Mouse (Mus musculus) embryonic facial prominence, embryonic 15.5 days (tissue): Measurements from ENCODE around the gene Xxylt1. TPM values are rescaled to one million over a fixed set of nuclear protein-coding genes. Genes with fewer than 3 reads are reported as not detected.

ENCODE experiments used
- ATAC-seq: fragments of 200-750 bp; cut with Nextera tagmentation; 2 replicates; pipeline ENCODE4 v1.8.0; 2017; ENCODE audit warnings: low read depth, moderate TSS enrichment; ENCODE audit not compliant: insufficient number of reproducible peaks, low FRiP score, low TSS enrichment
- H3K27ac ChIP-seq: fragments of 300-500 bp; sonication (generic); replicated peaks from 2 replicates; pipeline ENCODE4 v1.5.1; 2015; ENCODE audit warnings: mild to moderate bottlenecking, inconsistent platforms
- H3K27me3 ChIP-seq: fragments of 300-500 bp; sonication (generic); 2 replicates; pipeline ENCODE4 v1.6.1; 2015; ENCODE audit warnings: inconsistent platforms
- H3K36me3 ChIP-seq: fragments of 300-500 bp; sonication (generic); 2 replicates; pipeline ENCODE4 v1.6.1; 2015; ENCODE audit warnings: mild to moderate bottlenecking, inconsistent platforms
- H3K4me1 ChIP-seq: fragments of 300-500 bp; sonication (generic); 2 replicates; pipeline ENCODE4 v1.6.1; 2015; ENCODE audit warnings: inconsistent platforms
- H3K4me2 ChIP-seq: fragments of 300-500 bp; sonication (generic); replicated peaks from 2 replicates; pipeline ENCODE4 v1.6.1; 2015; ENCODE audit warnings: mild to moderate bottlenecking, inconsistent platforms
- H3K4me3 ChIP-seq: fragments of 300-500 bp; sonication (generic); replicated peaks from 2 replicates; pipeline ENCODE4 v1.5.1; 2015; ENCODE audit warnings: mild to moderate bottlenecking, inconsistent platforms
- H3K9ac ChIP-seq: fragments of 300-500 bp; sonication (generic); 2 replicates; pipeline ENCODE4 v1.6.1; 2015; ENCODE audit warnings: inconsistent platforms
- H3K9me3 ChIP-seq: fragments of 300-500 bp; sonication (generic); replicated peaks from 2 replicates; pipeline ENCODE4 v1.6.1; 2016; ENCODE audit warnings: inconsistent platforms
- WGBS: fragments of 180-500 bp; shearing (Covaris S2); methylation state at CpG from one replicate; pipeline ENCODE4 v1.1.7; 2015; 5-methylcytosine and 5-hydroxymethylcytosine counted together
- polyA plus RNA-seq: library from polyadenylated mRNA; unstranded; fragments of >200 nt; fragmentation: Nextera tagmentation; extraction: Ambion mirVana; gene quantifications from 2 replicates; pipeline ENCODE4 v1.2.1, GENCODE M21; 2015

Xxylt1 gene
- polyA plus RNA-seq, 1 experiment from 2014 or later = 18.3 TPM

- H3K9me3 ChIP-seq = no peaks in the 10 kb centered on the region
- no peaks in the 10 kb centered on the region for H3K27me3 ChIP-seq
- H3K4me3 ChIP-seq = no peak overlapping the region
- H3K9ac ChIP-seq = no peak overlapping the region
- WGBS = 38% methylated on average over 17 of the region's 17 CpGs
- peaks cover 33% of the 10 kb centered on the region for H3K4me1 ChIP-seq
- H3K27ac ChIP-seq = 0 out of 2 replicates have a peak overlapping the region, but pooled peaks have one; percentile 58
- no peak overlapping the region for H3K4me2 ChIP-seq
- ATAC-seq = no peak
- H3K36me3 ChIP-seq = no peaks in the 10 kb centered on the region
Measured at GRCm38 (mm10) chr16:30984826-30985545, 96.2 kb downstream of the Xxylt1 start.

DNA sequence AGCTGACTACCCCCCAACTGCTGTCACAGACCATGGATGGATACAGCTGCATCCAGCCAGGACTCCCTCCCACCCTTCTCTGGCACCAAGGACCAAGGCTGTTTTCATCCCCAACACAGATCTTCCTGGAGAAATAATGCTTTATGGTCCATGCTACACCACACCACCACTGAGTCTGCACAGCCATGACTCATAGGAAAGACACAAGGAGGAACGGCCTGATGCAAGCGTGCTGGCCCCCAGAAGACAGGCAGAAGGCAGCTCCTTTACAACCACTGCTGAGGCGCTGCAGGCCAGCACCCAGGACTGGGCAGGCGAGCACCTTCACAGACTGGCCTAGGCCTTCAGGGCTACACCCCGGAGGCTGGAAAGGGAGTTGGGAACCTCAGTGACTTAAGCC lies 97.1 kb downstream of the Xxylt1 start:
- H3K4me1 ChIP-seq = peaks cover 37% of the 10 kb centered on the region
- ATAC-seq = no peak
- H3K27me3 ChIP-seq = no peaks in the 10 kb centered on the region
- H3K36me3 ChIP-seq = no peaks in the 10 kb centered on the region
- 84% methylated on average over 5 of the region's 5 CpGs for WGBS
- H3K9me3 ChIP-seq = no peaks in the 10 kb centered on the region
- no peak overlapping the region for H3K4me3 ChIP-seq
- no peak overlapping the region for H3K9ac ChIP-seq
- H3K4me2 ChIP-seq = no peak overlapping the region
- no peak overlapping the region for H3K27ac ChIP-seq

- H3K36me3 ChIP-seq = no peaks in the 10 kb centered on the region
- ATAC-seq = no peak
- no peak overlapping the region for H3K27ac ChIP-seq
- H3K27me3 ChIP-seq = no peaks in the 10 kb centered on the region
- 68% methylated on average over 6 of the region's 6 CpGs for WGBS
- peaks cover 37% of the 10 kb centered on the region for H3K4me1 ChIP-seq
- H3K9me3 ChIP-seq = no peaks in the 10 kb centered on the region
- H3K9ac ChIP-seq = no peak overlapping the region
- no peak overlapping the region for H3K4me3 ChIP-seq
- H3K4me2 ChIP-seq = no peak overlapping the region
Measured at GRCm38 (mm10) chr16:30983699-30984098, 97.5 kb downstream of the Xxylt1 start.

DNA sequence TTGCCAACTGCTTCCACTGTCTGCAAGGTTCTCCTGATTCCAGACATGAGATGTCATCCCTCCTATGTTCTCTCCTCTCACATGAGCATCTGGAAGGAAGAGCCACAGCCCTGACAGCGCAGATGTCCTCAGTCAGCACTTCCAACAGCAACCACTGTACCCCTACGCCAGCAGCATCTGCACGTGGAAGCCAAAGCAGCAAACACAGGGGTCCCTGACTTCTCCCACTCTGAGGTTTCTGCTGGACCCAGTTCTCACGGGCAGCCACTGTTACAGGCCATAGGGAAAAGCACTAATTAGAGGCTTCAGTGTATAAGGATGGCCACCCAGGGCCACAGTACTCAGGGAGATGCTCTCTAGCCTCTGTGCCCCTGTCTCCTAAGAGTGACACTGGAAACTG lies 98.0 kb downstream of the Xxylt1 start:
- Histone ChIP-seq H3K36me3 (no peaks in the 10 kb centered on the region), H3K4me2 (no peak overlapping the region), H3K27ac (no peak overlapping the region), H3K9ac (no peak overlapping the region), H3K9me3 (no peaks in the 10 kb centered on the region), H3K27me3 (no peaks in the 10 kb centered on the region), H3K4me1 (peaks cover 38% of the 10 kb centered on the region), H3K4me3 (no peak overlapping the region)
- WGBS = 52% methylated on average over 4 of the region's 4 CpGs
- ATAC-seq = no peak

DNA sequence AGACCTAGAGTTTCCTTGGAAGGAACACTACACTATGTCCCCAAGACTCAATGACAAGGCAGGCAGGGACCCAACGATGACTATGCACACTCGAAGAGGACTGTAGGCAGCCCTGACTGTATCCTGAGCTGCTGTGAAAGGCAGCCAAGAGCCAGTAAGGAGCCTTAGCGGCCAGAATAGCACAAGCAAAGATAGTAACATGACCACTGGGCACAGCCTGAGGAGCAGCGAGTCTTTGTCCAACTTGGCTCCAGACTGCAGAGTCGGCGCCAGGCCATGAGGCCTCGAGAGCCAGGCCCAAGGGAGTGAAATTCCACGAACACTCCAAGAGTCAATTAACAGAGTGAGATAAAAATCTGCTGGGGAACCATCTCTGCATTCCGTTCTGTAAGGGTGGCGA lies 99.9 kb downstream of the Xxylt1 start:
- 70% methylated on average over 10 of the region's 10 CpGs for whole genome bisulfite sequencing
- Histone ChIP-seq H3K4me2 (no peak overlapping the region), H3K4me3 (no peak overlapping the region), H3K27me3 (no peaks in the 10 kb centered on the region), H3K9ac (no peak overlapping the region), H3K36me3 (no peaks in the 10 kb centered on the region), H3K9me3 (no peaks in the 10 kb centered on the region), H3K4me1 (peaks cover 54% of the 10 kb centered on the region), H3K27ac (no peak overlapping the region)
- no peak for ATAC-seq

- Histone ChIP-seq H3K4me1 (peaks cover 42% of the 10 kb centered on the region), H3K4me3 (no peak overlapping the region), H3K9me3 (no peaks in the 10 kb centered on the region), H3K27ac (no peak overlapping the region), H3K4me2 (no peak overlapping the region), H3K36me3 (no peaks in the 10 kb centered on the region), H3K9ac (no peak overlapping the region), H3K27me3 (no peaks in the 10 kb centered on the region)
- ATAC-seq = no peak
- 65% methylated on average over 11 of the region's 11 CpGs for WGBS
Measured at GRCm38 (mm10) chr16:30979905-30980304, 101.3 kb downstream of the Xxylt1 start.

GRCm38 (mm10) chr16:30977728-30978127 lies 103.5 kb downstream of the Xxylt1 start:
- WGBS = 55% methylated on average over 6 of the region's 6 CpGs

GRCm38 (mm10) chr16:30977186-30977585 lies 104.0 kb downstream of the Xxylt1 start:
- peaks cover 47% of the 10 kb centered on the region for H3K4me1 ChIP-seq
- no peak overlapping the region for H3K9ac ChIP-seq
- no peaks in the 10 kb centered on the region for H3K36me3 ChIP-seq
- peak overlapping the region; percentile 12; the same call in 1 of the 2 replicates for H3K4me2 ChIP-seq
- H3K4me3 ChIP-seq = no peak overlapping the region
- 4% methylated on average over 3 of the region's 3 CpGs for WGBS
- H3K9me3 ChIP-seq = no peaks in the 10 kb centered on the region
- no peaks in the 10 kb centered on the region for H3K27me3 ChIP-seq
- ATAC-seq = peak; percentile 88
- H3K27ac ChIP-seq = 0 out of 2 replicates have a peak overlapping the region, but pooled peaks have one; percentile 39

More at GRCm38 (mm10) chr16:30977728-30978127, 103.5 kb downstream of the Xxylt1 start:
- H3K4me2 ChIP-seq = no peak overlapping the region
- no peak overlapping the region for H3K9ac ChIP-seq
- H3K4me1 ChIP-seq = peaks cover 42% of the 10 kb centered on the region
- H3K4me3 ChIP-seq = no peak overlapping the region
- no peaks in the 10 kb centered on the region for H3K9me3 ChIP-seq
- no peak for ATAC-seq
- H3K27me3 ChIP-seq = no peaks in the 10 kb centered on the region
- no peaks in the 10 kb centered on the region for H3K36me3 ChIP-seq
- H3K27ac ChIP-seq = peak overlapping the region; percentile 39; the same call in 1 of the 2 replicates

GRCm38 (mm10) chr16:30974549-30974948 lies 106.7 kb downstream of the Xxylt1 start:
- 87% methylated on average over 12 of the region's 12 CpGs for WGBS
- no peaks in the 10 kb centered on the region for H3K9me3 ChIP-seq
- no peak for ATAC-seq
- peaks cover 38% of the 10 kb centered on the region for H3K4me1 ChIP-seq
- H3K27ac ChIP-seq = no peak overlapping the region
- H3K27me3 ChIP-seq = no peaks in the 10 kb centered on the region
- H3K4me3 ChIP-seq = no peak overlapping the region
- no peak overlapping the region for H3K4me2 ChIP-seq
- H3K9ac ChIP-seq = no peak overlapping the region
- no peaks in the 10 kb centered on the region for H3K36me3 ChIP-seq

GRCm38 (mm10) chr16:30973416-30973815 lies 107.8 kb downstream of the Xxylt1 start:
- ATAC-seq = no peak
- Histone ChIP-seq H3K4me1 (peaks cover 38% of the 10 kb centered on the region), H3K27me3 (no peaks in the 10 kb centered on the region), H3K9me3 (no peaks in the 10 kb centered on the region), H3K4me3 (no peak overlapping the region), H3K36me3 (no peaks in the 10 kb centered on the region), H3K4me2 (no peak overlapping the region), H3K27ac (no peak overlapping the region), H3K9ac (no peak overlapping the region)
- 37% methylated on average over 6 of the region's 6 CpGs for WGBS

DNA sequence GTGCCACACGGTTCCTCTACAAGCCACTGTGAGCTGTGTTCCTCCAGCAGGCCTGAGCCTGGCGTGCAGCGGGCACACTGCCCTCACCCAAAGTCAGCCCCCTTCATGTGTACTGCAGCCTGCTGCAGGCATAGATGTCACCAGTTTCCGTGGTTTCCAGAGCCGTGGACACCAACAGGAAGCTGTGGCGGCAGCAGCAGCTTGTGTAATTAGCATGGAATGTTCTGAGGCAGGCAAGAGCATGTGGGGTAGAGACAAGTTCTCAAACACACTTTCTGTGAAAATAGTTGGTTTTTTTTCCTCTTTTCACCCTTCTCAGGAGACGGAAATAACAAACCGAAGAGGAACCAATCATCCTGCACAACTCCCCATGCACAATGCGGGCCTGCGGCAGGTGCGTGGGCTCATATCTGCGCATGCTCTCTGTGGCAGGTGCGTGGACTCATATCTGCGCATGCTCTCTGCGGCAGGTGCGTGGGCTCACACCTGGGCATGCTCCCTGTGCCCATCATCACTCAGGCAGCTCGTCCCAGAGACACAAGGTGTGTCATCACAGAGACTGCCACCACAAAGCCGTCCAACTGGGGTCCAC lies 109.2 kb downstream of the Xxylt1 start:
- Histone ChIP-seq H3K4me3 (no peak overlapping the region), H3K4me1 (peaks cover 25% of the 10 kb centered on the region), H3K27me3 (no peaks in the 10 kb centered on the region), H3K9ac (no peak overlapping the region), H3K4me2 (no peak overlapping the region), H3K9me3 (no peaks in the 10 kb centered on the region), H3K36me3 (no peaks in the 10 kb centered on the region), H3K27ac (no peak overlapping the region)
- 69% methylated on average over 18 of the region's 18 CpGs for WGBS
- ATAC-seq = no peak
